Mouse (Mus musculus): ENCODE results near the gene 4833427G06Rik.

The 4833427G06Rik gene

GRCm38 (mm10) chr9:51060601-51061000 lies 41.3 kb downstream of the 4833427G06Rik start, which contains the start of gene Btg4:
Gene Btg4, plus strand, starts transcription at chr9:51060901.
- no peak for DNase-seq

DNA sequence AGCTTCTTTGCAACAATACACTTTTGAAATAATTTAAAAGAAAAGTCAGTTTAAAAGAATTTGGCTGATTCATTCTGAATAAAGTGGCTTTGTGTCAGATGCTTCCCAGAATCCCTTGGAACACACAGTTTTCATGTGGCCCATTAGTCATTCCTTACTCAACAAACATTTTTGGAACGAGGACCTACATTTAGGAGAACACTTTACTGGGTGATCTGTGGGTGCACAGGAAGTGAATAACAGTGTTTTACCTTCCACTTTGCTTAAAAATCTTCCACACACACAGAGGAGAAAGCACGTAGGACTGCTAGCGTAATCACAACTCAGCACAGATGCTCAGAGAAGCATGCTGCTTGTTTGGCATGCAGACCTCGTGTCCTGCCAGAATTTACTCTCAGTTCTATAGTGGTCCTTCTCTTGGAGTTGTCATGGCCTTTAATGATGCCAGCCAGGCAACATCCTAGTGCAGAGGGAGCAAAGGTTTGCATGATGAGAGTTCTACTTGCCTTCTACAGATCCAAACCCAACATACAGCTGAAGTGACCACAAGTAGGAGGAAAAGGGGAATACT lies 42.8 kb downstream of the 4833427G06Rik start:
- no peak for DNase-seq

DNA sequence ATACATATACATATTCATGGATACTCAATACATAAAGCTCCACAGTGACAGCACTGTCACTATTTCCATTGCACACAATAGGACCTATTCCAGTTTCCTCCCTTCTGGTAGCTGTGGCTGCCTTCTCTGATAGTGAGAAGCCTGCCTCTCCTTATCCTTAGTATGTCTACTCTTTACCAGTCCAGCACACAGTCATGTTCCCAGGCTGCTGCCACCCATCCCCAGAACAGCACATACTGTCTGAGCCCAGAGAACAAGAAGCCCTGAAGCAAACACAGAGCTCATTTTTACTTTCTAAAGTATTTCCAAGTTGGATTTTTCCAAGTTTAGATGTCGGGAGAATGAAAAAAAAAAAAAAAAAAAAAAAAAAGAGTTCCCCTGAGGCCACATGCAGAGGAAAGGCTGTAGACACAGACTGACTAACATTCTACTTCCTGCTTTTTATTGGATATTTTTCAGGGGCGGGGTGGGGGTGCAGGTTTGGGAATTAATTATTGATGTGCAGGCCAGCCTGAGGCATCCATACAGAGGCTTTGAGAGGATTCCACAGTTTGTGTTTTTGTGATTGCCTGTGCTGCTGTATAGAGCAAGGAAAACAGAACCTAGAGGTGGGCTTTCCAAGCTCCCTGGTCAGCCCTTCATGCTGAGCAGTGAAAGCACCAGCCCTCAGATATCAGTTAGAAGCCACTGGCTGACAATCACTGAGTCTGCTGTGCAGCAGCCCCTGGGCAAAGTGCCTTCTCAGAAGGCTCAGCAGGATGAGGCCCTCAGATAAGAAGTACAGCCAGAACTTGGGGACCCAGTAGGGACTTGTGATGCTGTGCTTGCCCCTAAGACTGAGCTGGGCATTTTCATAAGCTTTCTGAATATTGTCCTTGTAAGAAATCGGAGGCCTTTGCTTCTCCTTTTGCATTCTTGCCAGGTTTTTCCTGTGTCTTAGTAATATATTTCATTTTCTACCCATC lies 45.2 kb downstream of the 4833427G06Rik start:
- no peak for DNase-seq

- DNase-seq, result no peak
These were observed 49.7 kb downstream of the 4833427G06Rik start for GRCm38 (mm10) chr9:51052180-51052579.

- DNase-seq, result no peak
These were observed 59.7 kb downstream of the 4833427G06Rik start for GRCm38 (mm10) chr9:51042136-51042535.

- no peak for DNase-seq
These were observed 60.3 kb downstream of the 4833427G06Rik start for GRCm38 (mm10) chr9:51041491-51041980.

DNA sequence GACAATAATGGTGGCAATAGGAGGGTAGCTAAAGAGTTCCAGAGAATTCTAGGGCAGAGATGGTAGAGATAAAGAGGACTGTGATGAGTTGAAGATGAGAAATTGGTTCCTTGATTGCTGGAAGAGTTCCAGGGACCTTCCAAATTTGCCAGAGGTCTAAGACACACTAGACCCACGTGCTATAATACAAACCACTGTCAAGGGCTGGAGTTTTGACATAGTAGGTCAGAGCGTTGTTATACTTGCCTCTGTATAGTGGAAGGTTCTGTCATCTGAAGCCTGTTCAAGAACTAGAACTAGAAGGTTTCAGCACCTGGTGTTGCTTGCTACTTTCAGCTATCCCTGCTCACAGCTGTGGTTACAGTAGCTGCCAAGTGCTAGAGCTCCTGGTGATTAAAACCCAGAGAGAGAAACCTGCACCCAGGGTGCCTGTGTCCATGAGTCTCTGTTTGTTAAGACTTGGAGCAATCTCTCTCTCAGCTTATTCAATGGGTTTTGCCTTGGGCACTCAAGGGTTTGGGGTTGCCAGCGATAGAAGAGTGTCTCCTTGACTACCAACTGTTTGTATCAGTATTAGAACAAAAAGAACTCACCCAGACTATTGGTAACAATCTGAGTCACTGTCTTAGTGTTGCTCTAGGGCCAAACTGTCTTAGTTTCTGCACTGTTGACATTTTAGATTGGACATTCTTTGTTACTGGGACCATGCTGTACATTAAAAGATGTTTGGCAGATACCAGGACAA lies 68.9 kb downstream of the 4833427G06Rik start:
- no peak for DNase-seq

DNA sequence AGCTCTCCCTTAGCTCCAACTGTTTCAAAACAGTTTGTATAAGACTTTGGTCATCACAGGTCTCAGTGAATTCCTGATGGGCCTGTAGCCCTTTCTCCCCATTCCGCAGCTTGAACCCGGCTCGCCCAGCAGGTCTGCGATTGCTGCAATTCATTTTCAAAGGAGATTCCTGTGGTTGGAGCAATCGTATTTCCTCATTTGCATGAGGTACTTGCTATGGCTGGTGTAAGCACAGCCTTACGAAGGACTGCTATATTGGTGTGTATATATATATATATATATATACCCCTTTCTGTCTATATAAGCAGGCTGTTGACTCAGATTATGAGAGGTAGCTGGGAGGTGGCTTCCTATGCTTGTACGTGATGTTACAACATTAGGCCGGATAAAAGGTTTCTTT lies 69.6 kb downstream of the 4833427G06Rik start:
- DNase-seq, result no peak

DNA sequence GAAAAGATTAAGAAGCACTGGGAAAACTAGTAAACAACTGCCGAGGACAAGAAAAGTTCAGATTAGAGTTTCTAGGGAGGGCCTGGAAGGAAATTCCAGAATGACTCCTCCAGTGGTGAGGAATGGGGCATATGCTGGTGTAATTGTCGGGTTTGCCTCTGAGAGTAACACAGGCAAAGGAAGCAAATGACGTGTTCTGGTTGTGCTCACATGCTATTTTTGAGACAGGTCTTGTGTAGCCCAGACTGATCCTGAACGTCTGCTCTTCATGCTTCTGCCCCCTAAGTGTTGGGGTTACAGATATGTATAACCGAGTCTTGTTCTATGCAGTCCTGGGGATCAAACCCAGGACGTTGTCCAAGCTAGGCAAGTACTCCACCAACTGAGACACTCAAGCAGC lies 70.3 kb downstream of the 4833427G06Rik start:
- DNase-seq, result no peak
